ENCODE assay signal across 9 mouse cellular contexts in the genomic region with DNA sequence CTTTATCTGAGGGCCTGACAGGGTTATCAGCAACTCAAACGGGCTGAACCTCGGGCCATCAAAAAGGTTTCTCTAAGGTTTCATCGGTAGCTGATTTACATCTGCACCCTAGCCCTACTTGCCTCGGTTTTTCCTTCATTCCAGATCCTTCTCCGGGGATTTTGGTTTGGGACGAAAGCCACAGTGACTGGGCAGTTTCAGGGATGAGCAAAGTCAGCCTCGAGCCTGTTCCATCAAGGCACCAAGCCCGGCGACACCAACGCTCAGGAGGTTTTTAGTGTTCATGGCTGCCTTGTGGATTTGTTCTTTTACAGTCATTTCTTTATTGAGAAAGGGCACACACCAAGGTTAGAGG.
DNase-seq lines count a peak whose midpoint lies in the region; ATAC-seq and TF ChIP-seq lines count a peak whose summit lies in the region.
"Had no signal": no experiment of that assay in that cellular context is flagged by ENCODE, and none has a peak within 500 bp of the region (broad histone marks: within the 10 kb centered on the region; RNA-seq: fewer than 3 reads in every experiment).

No protein-coding gene starts in this region.

- no peak overlapping the region for H3K9ac ChIP-seq in limb, embryonic 12.5 days (replicated peaks)

- 5% methylated on average over 10 of the region's 10 CpGs for WGBS in forebrain, embryonic 10.5 days
- 3% methylated on average over 10 of the region's 10 CpGs for WGBS in limb, embryonic 12.5 days
- WGBS in olfactory bulb, adult 2 months: 40% methylated on average over 10 of the region's 10 CpGs

- H3K4me2 ChIP-seq in limb, embryonic 12.5 days: peak overlapping the region; percentile 72

- no peaks in the 10 kb centered on the region for H3K9me3 ChIP-seq in forebrain, embryonic 10.5 days
- no peaks in the 10 kb centered on the region for H3K9me3 ChIP-seq in limb, embryonic 12.5 days

- H3K4me1 ChIP-seq in forebrain, embryonic 10.5 days: peaks cover 61% of the 10 kb centered on the region
- H3K4me1 ChIP-seq in limb, embryonic 12.5 days (replicated peaks): peaks cover 35% of the 10 kb centered on the region
- peaks cover 26% of the 10 kb centered on the region for H3K4me1 ChIP-seq in olfactory bulb, adult 2 months (ENCODE audit: control insufficient read depth, insufficient read depth, low read length)

- H3K4me3 ChIP-seq in layer of hippocampus, adult 2 months: no peak overlapping the region
- peak overlapping the region; percentile 42 for H3K4me3 ChIP-seq in forebrain, embryonic 10.5 days
- H3K4me3 ChIP-seq in limb, embryonic 12.5 days (replicated peaks): peak overlapping the region; percentile 34
- no peak overlapping the region for H3K4me3 ChIP-seq in olfactory bulb, adult 2 months (ENCODE audit: insufficient read depth, low read depth, low read length)

- H3K27ac ChIP-seq in layer of hippocampus, adult 2 months: peak overlapping the region; percentile 71
- H3K27ac ChIP-seq in forebrain, embryonic 10.5 days: peak overlapping the region; percentile 86
- peak overlapping the region; percentile 79 for H3K27ac ChIP-seq in limb, embryonic 12.5 days
- peak overlapping the region; percentile 82 for H3K27ac ChIP-seq in olfactory bulb, adult 2 months (ENCODE audit: insufficient read depth, low read depth, low read length)

- TF ChIP-seq POLR2A in olfactory bulb, adult 2 months (IDR thresholded peaks at IDR 0.05; ENCODE audit: insufficient read depth, low read depth, low read length): no peak

- no peak for TF ChIP-seq CTCF in layer of hippocampus, adult 2 months (conservative IDR thresholded peaks at IDR 0.05)
- TF ChIP-seq CTCF in olfactory bulb, adult 2 months (IDR thresholded peaks at IDR 0.05; ENCODE audit: insufficient read depth, low read depth, low read length): no peak

- ATAC-seq in limb, embryonic 12.5 days (ENCODE audit: insufficient number of reproducible peaks, insufficient read depth, low FRiP score, low TSS enrichment, low read depth): no peak

- DNase-seq in layer of hippocampus, adult 2 months (ENCODE audit: low spot score in 2 of 2): no peak
- DNase-seq in layer of hippocampus, adult 18-20 months (ENCODE audit: low spot score in 2 of 2): no peak
- no peak for DNase-seq in forebrain, embryonic 10.5 days (ENCODE audit: extremely low spot score, low spot score)
- no peak for DNase-seq in natural killer cell, adult 2 months (ENCODE audit: low spot score in 2 of 2)
- DNase-seq in ovary, postnatal 36 days (ENCODE audit: low spot score): no peak
- DNase-seq in yolk sac, embryonic 10.5 days (ENCODE audit: low spot score): no peak
- DNase-seq: left cerebral cortex, postnatal 4 days had no signal

- H3K36me3 ChIP-seq in forebrain, embryonic 10.5 days (replicated peaks): no peaks in the 10 kb centered on the region
- no peaks in the 10 kb centered on the region for H3K36me3 ChIP-seq in limb, embryonic 12.5 days

- peaks cover 34% of the 10 kb centered on the region for H3K27me3 ChIP-seq in forebrain, embryonic 10.5 days (ENCODE audit: poor library complexity, severe bottlenecking)
- H3K27me3 ChIP-seq in limb, embryonic 12.5 days: no peaks in the 10 kb centered on the region

Comparison
In these comparisons a context has a peak if more than half of its experiments do, and no peak if none do; other contexts are left out.
1. H3K4me3 ChIP-seq: peak in forebrain, embryonic 10.5 days (single experiment) and limb, embryonic 12.5 days (single experiment); none in layer of hippocampus, adult 2 months (single experiment) and olfactory bulb, adult 2 months (single experiment).
2. Peak in every context shown above with its lines, with median percentiles within 50 percentile points of each other: H3K27ac ChIP-seq.